Mouse (Mus musculus) retina, embryonic 14.5 days (tissue): ENCODE results near the gene C1ql3.

ENCODE experiments used
- DNase-seq: peaks from one replicate; pipeline ENCODE4 v3.0.0-alpha.2; 2015; ENCODE audit warnings: low spot score

Gene C1ql3

DNA sequence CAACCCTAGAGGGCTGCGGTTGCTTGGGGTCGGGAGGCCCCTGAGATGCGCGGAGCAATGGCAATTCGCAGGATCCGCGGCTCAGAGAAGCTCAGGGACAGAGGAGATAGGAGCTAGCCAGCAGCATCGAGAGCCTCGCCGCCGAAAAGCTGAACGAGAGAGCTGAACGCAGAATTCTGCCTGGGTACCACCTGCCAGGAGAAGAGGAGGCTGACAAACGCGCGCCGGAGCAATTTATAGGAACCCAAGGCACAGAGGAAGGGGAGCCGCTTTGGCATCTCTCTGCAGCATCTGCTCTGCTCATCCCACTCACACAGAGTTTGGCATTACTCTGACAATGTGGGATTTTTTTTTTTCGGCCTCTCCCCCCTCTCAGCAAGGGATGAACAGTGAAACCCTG, at the start of gene C1ql3:
C1ql3 (minus strand) TSS at position 335 of the 400 bp plus-strand sequence.
- DNase-seq = peak; percentile 54

DNA sequence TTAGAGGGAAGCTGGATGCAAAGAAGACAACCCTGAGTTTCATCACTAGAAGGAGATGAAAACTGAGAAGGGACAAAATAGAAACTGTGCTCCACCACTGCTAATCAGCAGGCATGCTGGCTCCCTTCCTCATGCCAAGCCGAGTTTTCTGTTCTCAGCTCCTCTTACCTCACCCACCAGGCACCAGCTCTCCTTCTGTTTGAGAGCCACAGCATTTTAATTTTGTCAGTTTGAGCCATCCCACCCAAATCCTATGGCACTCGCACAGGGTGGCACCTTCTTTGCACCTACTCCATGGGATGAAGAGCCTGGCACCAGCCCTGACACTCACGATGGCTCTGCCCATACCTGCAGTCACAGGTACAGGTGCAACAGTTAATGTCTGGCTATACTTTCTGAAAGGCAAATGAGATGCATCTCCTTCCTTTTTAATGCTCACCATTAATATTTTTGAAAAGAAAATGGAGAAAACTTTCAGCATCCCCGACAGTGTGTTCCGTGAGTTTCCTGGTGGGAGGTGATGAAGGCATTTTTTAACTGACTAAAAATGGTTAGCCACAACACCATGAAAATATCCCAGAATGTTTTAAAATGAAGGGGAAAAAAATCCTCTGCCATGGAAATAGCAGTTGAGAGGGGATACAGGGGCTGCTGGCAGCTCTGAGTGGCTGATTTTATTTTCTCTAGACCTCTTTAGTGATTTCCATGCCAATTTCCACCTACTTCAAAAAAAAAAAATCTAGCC, 49.0 kb upstream of the C1ql3 start:
- DNase-seq = no peak

DNA sequence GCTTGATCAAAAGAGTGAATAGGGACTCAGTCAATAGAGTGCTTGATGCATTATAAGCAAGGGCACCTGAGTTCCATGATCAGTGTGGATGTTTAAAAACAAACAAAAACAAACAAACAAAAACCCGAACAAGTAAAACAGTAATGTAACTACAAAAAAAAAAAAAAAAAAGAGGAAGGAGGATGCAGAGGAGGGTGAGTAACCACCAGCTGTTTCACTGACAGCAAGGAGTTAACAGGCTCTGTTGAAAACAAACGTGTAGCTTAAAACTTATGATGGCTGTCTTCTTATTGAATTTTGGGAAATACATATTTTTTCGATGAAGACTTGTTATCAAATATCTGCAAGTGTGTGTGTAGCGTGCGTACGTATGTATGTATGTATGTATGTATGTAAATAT, 37.0 kb upstream of the C1ql3 start:
- no peak for DNase-seq

DNA sequence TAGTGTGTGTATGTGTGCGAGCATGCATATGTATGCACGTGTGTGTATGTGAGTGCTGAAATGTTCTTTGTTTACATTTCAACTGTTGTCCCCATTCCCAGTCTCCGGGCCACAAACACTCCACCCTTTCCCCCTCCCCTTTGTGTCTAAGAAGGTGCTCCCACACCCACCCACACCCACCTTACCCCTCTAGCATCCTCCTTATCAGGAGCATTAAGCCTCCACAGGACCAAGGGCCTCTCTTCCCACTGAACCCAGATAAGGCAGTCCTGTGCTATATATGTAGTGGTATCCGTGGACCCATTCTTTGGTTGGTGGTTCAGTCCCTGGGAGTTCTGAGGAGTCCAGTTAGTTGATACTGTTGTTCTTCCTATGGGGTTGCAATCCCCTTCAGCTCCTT, 32.9 kb upstream of the C1ql3 start:
- no peak for DNase-seq

DNA sequence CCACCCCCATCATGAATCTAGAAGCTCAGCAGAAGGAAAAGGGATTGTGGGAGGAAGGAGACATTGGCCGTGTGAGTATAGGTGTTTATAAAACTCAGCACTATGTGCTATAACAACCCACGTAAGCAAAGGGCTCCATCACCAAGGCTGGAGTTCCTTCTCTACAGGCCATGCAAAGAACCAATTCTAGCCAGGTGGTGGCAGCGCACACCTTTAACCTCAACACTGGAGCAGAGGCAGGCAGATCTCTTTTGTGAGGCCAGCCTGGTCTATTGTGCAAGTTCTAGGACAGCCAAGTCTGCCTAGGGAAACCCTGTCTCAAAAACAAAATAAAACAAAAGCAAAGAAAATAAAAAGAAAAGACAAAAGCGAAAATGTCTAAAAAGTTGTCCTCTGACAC, 28.2 kb upstream of the C1ql3 start:
- no peak for DNase-seq

DNA sequence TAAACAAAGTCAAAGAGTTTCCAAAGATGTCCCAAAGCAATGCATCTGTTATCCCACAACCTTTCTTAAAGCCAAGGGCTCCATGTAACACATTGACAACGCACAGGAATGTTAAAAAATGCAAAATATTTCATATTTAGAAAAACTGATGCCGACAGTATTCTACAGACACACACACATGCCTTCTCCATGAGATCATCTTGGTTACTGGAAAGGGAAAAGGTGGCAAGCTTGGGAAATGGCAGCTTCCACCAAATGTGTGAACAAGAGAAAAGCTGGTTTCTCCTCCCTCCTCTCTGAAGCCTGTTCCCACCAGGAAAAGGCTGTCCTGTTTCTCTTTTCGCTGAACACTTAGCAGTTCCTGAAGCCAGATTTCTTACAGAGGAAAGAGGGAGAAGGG, 27.2 kb upstream of the C1ql3 start:
- DNase-seq = no peak

DNA sequence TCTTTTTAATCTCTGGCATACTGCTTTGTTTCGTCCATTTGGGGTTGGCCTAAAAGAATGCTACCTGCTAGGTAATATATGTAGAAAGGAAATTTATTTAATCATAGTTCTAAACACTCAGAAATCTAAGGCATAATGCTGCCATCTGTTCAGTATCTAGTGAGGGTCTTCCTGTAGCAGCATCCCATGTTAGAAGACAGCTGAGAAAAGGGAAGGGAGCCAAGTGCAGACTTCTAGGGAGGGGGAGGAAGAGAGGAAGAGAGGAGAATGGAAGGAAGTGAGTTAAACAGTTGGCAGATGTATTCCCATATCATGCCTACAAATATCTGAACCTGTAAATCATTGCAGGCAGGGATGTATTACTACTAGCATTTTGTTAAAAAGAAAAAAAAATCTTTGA, 7.3 kb upstream of the C1ql3 start:
- DNase-seq = no peak

DNA sequence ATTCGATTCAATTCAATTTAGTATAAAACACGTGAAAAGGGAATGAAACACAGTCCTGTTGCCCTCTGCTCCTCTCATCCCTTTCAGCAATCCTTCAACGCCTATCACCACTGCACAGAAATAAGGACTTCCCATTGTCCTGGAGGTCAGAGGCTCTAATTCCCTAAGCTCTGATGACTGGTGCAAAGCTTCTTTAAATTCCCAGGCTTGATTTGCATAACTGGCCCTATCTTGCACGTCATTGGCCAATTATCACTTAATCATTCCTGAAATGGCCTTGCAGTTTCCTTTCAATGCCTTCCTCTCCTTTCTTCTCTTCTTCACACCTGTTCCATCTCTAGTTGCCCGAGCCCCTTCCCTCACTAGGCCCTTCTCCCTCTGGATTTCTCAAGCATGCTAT, 6.8 kb upstream of the C1ql3 start:
- no peak for DNase-seq

DNA sequence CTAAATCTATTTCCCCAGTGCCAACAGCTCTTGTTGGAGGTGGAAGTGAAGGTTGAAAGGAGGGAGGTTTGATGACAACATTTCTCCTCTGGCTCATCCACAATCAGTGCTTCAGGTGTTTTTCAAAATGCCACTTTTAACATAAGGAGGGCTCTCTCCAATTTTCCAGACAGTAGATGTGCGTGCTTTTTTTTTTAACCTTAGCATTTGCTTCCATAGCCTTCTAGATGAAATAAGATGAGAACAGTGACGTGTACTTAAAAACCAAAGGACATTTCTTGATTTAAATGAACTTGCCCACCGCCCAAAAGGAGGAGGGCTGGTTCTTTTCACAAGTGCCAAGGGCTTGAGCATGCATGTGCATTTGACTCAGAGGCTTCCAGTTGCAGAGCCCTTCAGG, 367 bp upstream of the C1ql3 start:
- no peak for DNase-seq

DNA sequence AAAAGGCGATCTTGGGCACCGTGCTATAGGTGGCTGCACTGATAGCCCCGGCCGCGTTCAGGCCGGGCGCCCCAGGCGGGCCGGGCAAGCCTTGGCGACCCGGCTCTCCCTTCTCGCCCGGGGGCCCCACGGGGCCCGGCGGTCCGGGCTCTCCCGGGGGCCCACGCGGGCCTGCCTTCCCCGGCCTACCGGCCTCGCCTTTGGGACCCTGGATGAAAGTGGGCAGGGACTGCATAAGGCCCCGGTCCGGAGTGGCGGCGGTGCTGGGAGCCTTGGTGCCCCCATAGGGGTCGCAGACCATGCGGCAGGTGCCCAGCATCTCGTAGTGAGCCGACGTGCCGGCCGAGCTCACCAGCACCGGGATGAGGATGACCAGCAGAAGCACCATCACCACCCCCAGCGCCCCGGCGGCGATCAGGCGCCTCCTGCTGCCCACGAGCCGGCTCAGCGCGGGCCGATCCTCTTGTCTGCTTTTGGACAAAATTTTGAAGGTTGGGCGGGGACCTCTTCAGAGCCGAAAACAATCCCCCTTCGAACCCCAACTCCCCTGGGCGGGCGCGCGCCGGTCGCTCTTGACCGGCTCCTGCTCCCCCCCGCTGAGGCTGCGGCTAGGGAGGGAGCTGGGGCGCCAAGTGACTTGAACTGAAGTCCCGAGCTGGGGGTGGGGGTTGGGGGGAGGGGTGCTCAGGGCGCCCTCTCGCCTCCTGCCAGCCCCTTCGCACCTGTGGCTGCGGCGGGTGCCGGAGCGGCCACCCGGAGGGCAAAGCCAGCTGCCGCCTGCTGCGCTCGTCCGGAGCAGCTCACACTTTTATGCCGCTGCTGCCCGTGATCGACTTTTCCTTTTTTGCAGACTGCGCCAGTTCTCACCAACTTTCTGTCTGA, 905 bp downstream of the C1ql3 start:
- DNase-seq = peak; percentile 62

DNA sequence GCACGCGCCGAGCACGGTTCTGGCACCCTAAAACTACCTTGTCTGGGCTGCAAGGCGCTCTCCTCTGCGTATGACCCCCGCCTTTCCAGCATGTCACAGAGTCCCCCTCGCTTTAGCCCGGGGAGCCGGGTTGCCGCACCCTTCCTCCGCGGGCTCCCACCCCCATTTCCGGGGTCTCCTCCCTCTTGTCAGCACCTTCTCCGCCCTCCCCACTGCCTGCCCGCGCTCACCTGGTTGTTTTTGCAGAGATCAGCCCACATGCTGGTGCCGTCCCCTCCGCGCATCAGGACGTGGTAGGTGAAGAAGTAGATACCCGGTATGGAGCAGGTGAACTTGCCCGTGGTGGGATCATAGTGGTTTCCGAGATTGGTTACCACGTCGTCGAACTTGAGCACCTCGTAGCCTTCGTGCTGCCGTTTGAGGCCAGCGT, 1.6 kb downstream of the C1ql3 start:
- DNase-seq = no peak

DNA sequence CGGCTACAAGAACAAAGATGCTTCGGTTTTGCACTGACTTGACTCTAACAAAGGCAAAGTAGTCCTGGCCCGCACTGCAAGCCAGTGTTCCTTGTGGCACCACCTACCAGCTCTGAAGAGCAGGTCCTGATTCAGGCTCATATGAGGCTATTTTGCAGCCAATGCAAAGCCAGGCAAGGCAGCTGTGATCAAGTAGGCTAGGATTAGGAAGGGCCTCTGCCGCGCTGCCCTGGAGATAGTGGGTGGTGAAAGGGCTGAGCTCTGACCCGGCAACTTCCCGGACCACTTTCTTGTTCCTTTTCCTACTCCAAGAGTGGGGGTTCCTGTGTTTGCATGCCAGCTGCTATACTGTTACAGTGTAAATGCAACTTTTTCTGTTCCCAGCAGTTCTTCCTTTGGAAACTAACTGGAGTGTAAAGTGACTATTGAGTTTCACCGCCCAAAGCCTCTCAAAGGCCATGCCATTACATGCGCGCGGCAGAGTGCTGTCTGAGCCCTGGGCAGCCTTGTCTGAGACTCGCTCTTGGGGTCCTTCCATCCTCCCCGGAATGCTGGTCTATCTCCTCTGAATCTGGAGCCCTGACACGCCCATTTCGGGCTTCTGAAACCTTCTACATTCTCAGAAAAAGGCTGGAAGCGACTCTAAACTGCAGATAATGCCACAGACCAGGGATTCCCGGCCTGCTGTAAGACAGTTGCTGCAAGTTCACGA, 2.2 kb downstream of the C1ql3 start:
- peak; percentile 35 for DNase-seq

DNA sequence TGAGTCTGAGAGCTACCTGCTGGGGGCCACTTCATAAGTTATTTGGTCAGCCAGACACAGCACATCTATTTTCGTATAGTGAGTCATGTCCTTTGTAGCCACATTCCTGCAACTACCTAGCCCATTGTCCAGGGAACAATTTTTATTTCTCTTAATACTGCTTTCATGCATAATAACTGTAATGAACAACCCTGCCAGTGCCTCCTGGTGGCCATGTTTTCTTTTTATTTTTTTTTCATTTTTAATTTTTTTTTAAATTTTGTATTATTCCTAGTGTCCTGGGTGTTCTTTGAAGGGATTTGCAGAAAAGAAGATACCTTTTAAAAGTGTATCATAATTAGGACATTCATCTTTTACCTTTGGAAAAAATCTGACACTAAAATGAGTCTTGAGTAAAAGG, 3.2 kb downstream of the C1ql3 start:
- DNase-seq = no peak

DNA sequence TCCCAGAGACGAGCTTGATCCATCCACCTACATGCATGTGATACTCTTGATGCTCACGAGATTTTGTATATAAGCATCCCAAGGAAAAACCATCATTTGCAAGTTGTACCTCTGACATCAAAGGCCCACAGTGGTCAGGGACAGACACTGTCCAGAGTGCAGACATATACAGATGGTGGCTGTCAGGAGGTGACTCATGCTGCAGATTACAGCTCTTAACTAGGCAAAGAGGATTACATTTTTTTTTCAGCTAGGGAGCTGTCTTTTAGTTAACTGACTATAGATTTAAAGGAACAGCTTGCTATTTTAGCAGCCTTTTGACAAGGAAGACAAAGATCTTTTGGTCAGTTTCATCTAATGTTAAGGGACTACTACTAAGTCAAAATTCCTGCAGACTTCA, 11.6 kb downstream of the C1ql3 start:
- peak; percentile 42 for DNase-seq

DNA sequence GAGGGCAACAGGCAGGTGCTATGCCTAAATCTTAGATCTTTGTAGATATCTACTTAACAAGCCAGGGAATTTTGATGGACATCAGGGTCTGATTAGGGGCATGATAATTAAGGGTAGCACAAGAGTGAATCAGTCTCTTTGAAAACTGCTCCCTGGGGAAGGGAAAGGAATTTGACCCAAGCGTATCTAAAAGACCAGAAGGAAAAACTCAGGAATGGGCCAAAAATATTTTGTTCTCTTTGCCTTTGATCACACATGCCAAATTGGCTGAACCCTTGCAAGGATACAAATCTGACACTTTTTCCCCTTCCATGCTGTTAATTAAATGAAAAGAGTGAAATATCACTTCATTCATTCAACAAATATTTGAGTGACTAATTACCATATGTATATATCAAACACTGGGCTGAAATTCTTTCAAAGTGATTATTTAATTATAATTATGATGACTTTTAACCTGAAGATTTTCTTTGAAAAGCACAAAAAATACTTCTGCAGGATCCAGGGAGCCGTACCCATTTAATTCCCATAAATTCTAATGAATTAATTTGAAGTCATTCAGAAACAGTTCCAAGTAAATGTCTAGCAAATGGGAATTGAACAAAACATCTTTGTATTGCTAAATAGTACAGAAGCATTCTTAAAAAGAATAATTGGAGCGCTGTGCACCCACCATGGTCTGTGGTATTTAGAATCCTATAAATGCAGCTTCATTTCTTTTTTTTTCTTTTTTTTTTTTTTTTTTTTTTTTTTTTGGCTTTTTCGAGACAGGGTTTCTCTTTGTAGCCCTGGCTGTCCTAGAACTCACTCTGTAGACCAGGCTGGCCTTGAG, 26.5 kb downstream of the C1ql3 start:
- DNase-seq = no peak

DNA sequence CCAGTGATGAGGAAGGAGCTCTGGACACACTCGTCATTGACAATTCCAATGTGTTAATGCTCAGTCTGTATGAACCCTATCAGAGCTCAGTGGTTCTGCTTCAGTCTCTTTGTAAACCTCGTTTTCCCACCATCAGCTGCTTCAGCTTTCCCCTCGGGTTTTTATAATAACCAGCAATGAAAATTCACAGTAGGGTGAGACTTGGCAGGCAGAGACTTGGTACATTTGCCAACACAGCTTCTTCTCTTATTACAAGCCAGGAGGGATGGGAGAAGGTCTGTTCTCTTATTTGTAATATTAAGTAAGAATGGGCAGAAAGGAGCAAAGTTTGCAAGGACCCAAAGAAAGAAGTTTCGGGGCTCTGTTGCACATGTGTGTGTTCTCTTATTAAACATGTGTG, 32.8 kb downstream of the C1ql3 start:
- no peak for DNase-seq

DNA sequence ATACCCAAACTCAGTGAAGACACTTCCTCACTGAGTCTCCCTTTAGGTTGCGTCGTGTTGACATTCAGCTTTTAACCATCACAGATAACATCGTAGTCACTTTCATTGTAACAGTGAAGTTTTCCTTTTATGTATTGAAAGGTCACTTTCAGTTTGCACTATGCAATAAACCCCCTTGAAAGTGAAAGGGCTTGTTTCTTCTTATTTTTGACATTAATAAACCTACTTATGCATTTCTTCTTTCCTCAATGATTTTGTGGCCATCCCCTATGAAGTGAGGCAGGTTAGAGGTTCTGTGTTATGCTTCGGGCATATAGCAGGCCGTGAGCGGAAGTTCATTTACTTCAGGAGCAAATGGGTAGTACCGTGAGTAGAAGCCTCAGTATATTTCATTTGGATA, 34.2 kb downstream of the C1ql3 start:
- DNase-seq = no peak

DNA sequence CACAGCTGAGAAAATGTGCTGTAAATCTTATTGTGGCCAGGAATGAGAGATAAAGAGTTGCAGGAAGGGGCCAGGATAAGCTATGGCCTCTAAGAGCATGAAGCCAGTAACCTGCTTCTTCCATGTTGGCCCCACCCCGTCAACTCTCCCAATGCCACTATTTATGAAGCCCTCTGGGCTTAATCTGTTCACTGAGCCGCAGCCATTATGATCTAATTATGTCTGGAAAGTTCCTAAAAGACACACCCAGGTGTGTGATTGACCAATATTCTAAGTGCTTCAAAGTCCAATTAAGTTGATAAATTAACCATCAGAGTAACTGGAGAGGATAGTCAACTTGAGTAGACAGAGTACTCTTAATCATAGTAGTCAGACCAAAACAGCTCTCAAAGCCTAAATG, 37.9 kb downstream of the C1ql3 start:
- DNase-seq = no peak

DNA sequence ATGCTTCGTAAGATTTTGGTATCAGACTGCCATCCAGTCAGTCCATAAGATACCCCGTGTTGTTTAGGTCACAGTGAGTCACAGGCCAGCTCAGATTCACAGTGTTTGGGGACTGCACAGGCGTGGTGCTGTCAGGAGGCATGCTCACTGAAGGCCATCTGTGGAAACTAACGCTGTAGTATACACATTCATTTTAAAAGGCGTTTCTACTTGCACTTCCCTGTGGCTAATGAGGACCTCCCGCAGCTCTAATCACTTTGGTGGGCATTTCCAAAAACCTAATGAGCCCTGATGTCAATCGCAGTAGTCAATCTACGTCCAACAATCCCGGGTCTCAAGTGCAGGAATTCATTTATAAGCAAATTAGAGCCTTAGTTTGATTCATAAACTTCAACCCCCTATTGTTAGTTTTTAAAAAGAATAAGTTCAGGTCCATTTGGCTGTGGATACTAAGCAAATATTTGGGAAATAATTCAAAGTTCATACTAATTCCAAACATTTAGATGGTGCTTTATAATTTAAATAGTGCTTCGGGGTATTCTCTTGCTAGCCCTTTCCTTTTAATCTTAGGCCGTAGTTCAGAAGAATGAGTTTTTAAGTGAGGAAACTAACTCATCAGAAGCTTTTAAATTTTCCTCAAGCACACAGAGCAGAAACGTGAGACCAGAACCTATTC, 41.4 kb downstream of the C1ql3 start:
- DNase-seq = peak; percentile 71

DNA sequence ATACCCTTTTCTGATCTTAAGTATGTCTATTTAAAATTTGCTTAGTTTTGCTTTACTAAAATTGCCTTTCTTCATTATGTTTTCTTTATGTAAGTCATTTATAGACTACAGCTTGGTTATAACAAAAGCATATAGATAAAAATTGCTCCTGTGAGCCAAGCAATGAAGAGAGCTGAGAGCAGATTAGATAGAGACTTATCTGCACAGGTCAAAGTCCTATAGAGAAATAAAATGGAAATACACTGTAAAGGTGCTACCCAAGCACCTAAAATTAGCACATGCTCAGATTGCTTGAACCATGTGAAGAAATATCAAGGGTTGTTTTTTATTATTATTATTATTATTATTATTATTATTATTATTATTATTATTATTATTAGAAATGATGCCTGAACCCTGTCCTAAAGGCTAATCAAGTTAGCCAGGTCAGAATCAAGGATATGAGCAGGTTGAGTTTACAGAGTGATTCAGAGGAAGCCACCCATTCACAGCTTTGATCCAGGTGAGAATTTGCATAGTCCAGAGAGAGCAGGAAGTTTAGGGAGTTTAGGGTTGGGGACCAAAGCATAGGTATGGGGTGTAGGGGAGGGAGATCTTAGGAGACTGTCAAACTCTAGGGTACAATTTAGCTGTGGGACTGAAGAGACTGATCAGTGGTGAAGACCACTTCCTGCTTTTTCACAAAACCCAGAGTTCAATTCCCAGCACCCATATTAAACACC, 54.7 kb downstream of the C1ql3 start:
- no peak for DNase-seq
